8 mouse cellular contexts compared by ENCODE assay signal in the genomic region with DNA sequence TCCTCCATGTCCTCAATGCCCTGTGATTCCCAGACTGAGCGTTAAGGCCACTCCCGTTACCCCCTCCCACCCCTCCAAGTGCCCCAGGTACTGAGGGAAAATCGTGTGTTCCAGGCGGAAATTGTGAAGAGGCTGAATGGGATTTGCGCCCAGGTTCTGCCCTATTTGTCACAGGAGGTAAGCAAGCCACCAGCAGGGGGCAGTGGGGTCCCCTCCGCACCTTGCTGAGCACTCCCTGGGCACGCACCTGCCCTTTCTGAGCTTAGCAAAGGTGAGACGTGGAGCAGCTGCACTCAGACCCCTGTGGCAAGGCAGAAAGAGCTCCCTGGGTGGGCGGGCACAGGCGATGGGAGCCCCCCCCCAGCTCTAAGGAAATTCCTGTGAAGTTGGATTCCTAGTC. TPM values are rescaled to one million over a fixed set of nuclear protein-coding genes. Genes with fewer than 3 reads are reported as not detected.
A peak's percentile ranks its signal among the peaks of the same experiment; 100 is the strongest.
DNase-seq lines count a peak whose midpoint lies in the region.

No protein-coding gene starts in this region.

- DNase-seq in cerebellum, adult 11 months, result peak; percentile 77
- no peak for DNase-seq in cerebellum, postnatal 4 days (ENCODE audit: low spot score in 2 of 2)
- DNase-seq in spleen, adult 18-20 months, result peak; percentile 44 to 72
- no peak for DNase-seq in spleen, adult 12 weeks (ENCODE audit: low spot score)
- peak; percentile 64 for DNase-seq in gastrocnemius, postnatal 14 days
- peak; percentile 72 to 79 for DNase-seq in kidney, postnatal 25 days
- DNase-seq in neural tube, embryonic 10.5 days (ENCODE audit: extremely low spot score, low spot score), result peak; percentile 61
- no peak for DNase-seq in frontal cortex, postnatal 10 days (ENCODE audit: low spot score in 2 of 2)

- intact Hi-C loops in gastrocnemius, postnatal 14 days (cut with DNase I; ENCODE audit: low total_unique reads), result loop anchor here (5.0 kb wide), 1 partner anchor 38 kb away; the partner anchor contains the start of gene Tle6

RNA-seq across cellular contexts. Expression of gene Aes, which starts 5.4 kb away (rescaled TPM):
- 100 to 1,000 TPM; 660 to 698 TPM for total RNA-seq in gastrocnemius, postnatal 14 days (2021)

RNA-seq across cellular contexts. Expression of gene Tle2, which starts 9.6 kb away (rescaled TPM):
- total RNA-seq in gastrocnemius, postnatal 14 days (2021), result 1 to 10 TPM; 4.3 to 4.4 TPM

RNA-seq across cellular contexts. Expression of gene Gna11, which starts 19.7 kb away (rescaled TPM):
- total RNA-seq in gastrocnemius, postnatal 14 days (2021), result 10 to 100 TPM; 31.6 to 34.6 TPM

RNA-seq across cellular contexts. Expression of gene Tle6, which starts 36.1 kb away (rescaled TPM):
- 1 to 10 TPM; 2.4 to 4.4 TPM for total RNA-seq in gastrocnemius, postnatal 14 days (2021)

RNA-seq across cellular contexts. Expression of gene Gna15, which starts 40.7 kb away (rescaled TPM):
- total RNA-seq in gastrocnemius, postnatal 14 days (2021), result 1 to 10 TPM in 1 of 2 experiments, under 1 TPM in 1; 0.60 to 1.2 TPM

Comparison
In these comparisons a context has a peak if more than half of its experiments do, and no peak if none do; other contexts are left out.
1. DNase-seq: peak in cerebellum, adult 11 months (single experiment), spleen, adult 18-20 months (2 of 2), gastrocnemius, postnatal 14 days (single experiment), kidney, postnatal 25 days (2 of 2) and neural tube, embryonic 10.5 days (single experiment); none in cerebellum, postnatal 4 days (0 of 2), spleen, adult 12 weeks (single experiment) and frontal cortex, postnatal 10 days (0 of 2).